Mouse (Mus musculus): ENCODE measurements around the gene Nsun2. TPM values are rescaled to one million over a fixed set of nuclear protein-coding genes. Genes with fewer than 3 reads are reported as not detected.

Nsun2 gene
- polyA plus RNA-seq, 2 experiments = 102 to 134 TPM

DNA sequence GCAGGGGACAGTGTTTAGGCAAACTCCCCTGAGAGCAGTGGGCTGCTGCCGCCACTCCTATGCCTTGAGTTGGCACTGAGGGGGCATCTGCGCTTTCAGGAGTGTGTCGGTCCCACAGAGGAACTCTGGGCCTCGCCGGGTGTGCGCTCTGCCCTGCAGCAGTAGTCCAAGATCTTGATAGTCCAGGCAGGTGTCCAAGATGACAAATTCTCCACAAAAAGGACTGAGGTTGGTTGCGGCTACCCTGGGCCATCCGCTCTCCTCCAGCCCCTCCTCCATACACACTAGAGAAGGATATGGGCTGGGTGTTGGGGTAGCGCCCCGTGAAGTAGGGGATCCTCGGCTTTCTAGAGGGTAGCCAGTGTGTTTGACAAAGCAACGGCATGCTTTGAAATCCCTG, 10.0 kb downstream of the Nsun2 start:
- H3K27ac ChIP-seq (replicated peaks; ENCODE audit: low read depth, low read length) = 0 out of 2 replicates have a peak overlapping the region, but pooled peaks have one; percentile 19
- H3K4me1 ChIP-seq (ENCODE audit: control insufficient read depth, insufficient read depth, low read length) = peaks cover 22% of the 10 kb centered on the region
- DNase-seq (ENCODE audit: low spot score) = no peak
- peak overlapping the region; percentile 35; the same call in 1 of the 2 replicates for H3K4me2 ChIP-seq (replicated peaks; ENCODE audit: low read depth, low read length, severe bottlenecking)
- no peaks in the 10 kb centered on the region for H3K36me3 ChIP-seq (ENCODE audit: control insufficient read depth, insufficient read depth, low read length)
- 44% methylated on average over 12 of the region's 12 CpGs for WGBS
- H3K9ac ChIP-seq (ENCODE audit: low read depth, low read length, severe bottlenecking) = 0 out of 2 replicates have a peak overlapping the region, but pooled peaks have one; percentile 12
- ATAC-seq (ENCODE audit: low FRiP score, low read depth) = no peak
- no peak overlapping the region; the same call in 1 of the 2 replicates for H3K4me3 ChIP-seq (replicated peaks; ENCODE audit: low read length)
- no peak for TF ChIP-seq POLR2A (IDR thresholded peaks at IDR 0.05; ENCODE audit: borderline replicate concordance, extremely low read depth, insufficient read depth, insufficient read length)
- no peaks in the 10 kb centered on the region for H3K27me3 ChIP-seq (ENCODE audit: control insufficient read depth, insufficient read depth, low read length)
- no peaks in the 10 kb centered on the region for H3K9me3 ChIP-seq (ENCODE audit: control insufficient read depth, low read length)

DNA sequence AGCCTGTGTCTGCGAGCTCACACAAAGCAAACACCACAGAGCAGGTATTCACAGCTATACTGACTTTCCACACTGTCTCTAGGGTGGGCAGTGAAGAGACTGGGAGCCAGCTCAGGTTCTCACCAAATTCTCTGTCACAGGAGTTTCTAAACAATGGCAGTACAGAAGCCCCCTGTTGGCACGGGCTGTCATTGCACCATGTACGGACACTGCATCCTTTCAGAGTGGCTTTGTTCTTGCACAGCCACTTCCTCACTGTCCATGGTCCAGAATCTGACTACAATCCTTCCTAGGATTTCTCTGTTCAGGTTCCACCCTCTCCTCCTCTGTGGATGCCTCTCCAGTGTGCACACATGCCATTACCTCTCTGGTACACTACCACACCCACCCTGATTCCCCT, 11.5 kb downstream of the Nsun2 start:
- TF ChIP-seq POLR2A (IDR thresholded peaks at IDR 0.05; ENCODE audit: borderline replicate concordance, extremely low read depth, insufficient read depth, insufficient read length) = no peak
- Histone ChIP-seq H3K4me1 (ENCODE audit: control insufficient read depth, insufficient read depth, low read length) (peaks cover 17% of the 10 kb centered on the region), H3K4me3 (replicated peaks; ENCODE audit: low read length) (no peak overlapping the region), H3K27ac (replicated peaks; ENCODE audit: low read depth, low read length) (no peak overlapping the region), H3K9me3 (ENCODE audit: control insufficient read depth, low read length) (no peaks in the 10 kb centered on the region), H3K9ac (ENCODE audit: low read depth, low read length, severe bottlenecking) (no peak overlapping the region), H3K36me3 (ENCODE audit: control insufficient read depth, insufficient read depth, low read length) (no peaks in the 10 kb centered on the region), H3K4me2 (replicated peaks; ENCODE audit: low read depth, low read length, severe bottlenecking) (no peak overlapping the region), H3K27me3 (ENCODE audit: control insufficient read depth, insufficient read depth, low read length) (no peaks in the 10 kb centered on the region)
- ATAC-seq (ENCODE audit: low FRiP score, low read depth) (no peak), DNase-seq (ENCODE audit: low spot score) (peak; percentile 38)
- WGBS = 25% methylated on average over 3 of the region's 3 CpGs

DNA sequence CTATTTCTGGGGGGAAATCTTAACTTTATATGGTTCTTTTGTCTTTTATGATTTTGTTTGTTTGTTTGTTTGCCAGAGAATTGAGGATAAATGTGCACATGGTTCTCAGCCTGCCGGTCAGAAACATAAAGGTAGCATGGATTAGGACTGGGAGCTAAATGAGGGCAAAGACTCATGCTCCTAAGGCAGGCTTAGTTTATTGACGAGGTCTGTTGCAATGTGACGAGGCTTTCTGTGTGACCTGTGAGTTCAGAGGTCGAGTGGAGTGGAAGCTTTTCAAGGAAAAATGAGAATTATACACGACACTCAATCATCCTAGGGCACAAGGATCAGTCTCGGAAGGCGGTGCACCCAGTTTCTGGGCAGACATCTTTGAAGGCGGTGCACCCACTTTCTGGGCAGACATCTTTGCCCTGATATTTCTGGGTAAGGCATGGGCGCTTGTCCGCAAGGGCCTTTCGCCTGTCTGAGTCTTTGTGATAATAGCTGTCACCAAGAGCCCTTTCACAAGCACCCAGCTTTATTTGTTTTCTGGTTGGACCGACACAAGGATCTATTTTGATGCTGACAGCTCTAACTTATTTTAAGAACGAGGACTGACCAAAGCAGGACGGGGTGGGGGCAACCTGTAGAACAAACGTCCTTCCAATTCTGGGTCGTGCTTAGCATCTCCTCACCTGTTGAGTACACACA, 14.1 kb downstream of the Nsun2 start:
- no peak for TF ChIP-seq POLR2A (IDR thresholded peaks at IDR 0.05; ENCODE audit: borderline replicate concordance, extremely low read depth, insufficient read depth, insufficient read length)
- Histone ChIP-seq H3K4me1 (ENCODE audit: control insufficient read depth, insufficient read depth, low read length) (peaks cover 13% of the 10 kb centered on the region), H3K4me2 (replicated peaks; ENCODE audit: low read depth, low read length, severe bottlenecking) (no peak overlapping the region), H3K27ac (replicated peaks; ENCODE audit: low read depth, low read length) (no peak overlapping the region), H3K9me3 (ENCODE audit: control insufficient read depth, low read length) (no peaks in the 10 kb centered on the region), H3K4me3 (replicated peaks; ENCODE audit: low read length) (no peak overlapping the region), H3K27me3 (ENCODE audit: control insufficient read depth, insufficient read depth, low read length) (no peaks in the 10 kb centered on the region), H3K9ac (ENCODE audit: low read depth, low read length, severe bottlenecking) (no peak overlapping the region), H3K36me3 (ENCODE audit: control insufficient read depth, insufficient read depth, low read length) (no peaks in the 10 kb centered on the region)
- no peak for DNase-seq (ENCODE audit: low spot score)
- no peak for ATAC-seq (ENCODE audit: low FRiP score, low read depth)
- WGBS = 70% methylated on average over 16 of the region's 16 CpGs

DNA sequence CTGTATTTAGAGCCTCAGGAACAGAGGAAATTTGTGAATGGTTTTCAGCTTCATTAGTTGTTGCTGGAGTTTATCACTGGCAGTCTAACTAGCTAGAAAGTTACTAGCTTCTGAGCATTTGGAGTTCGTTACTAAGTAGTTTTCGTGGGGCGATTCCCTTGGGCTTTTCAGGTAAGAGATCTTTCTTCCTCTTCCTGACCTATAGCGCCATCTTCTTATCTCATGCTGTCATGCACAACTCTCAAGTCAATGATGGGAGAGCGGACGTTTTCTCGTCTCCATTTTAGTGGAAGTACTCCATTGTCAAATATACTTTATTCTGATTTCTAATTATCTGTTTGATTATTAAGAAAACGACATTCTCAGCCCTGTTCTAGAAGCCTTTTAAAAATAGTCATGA, 16.4 kb downstream of the Nsun2 start:
- DNase-seq (ENCODE audit: low spot score) = no peak
- no peaks in the 10 kb centered on the region for H3K36me3 ChIP-seq (ENCODE audit: control insufficient read depth, insufficient read depth, low read length)
- H3K4me2 ChIP-seq (replicated peaks; ENCODE audit: low read depth, low read length, severe bottlenecking) = no peak overlapping the region
- no peak overlapping the region for H3K9ac ChIP-seq (ENCODE audit: low read depth, low read length, severe bottlenecking)
- no peak overlapping the region for H3K4me3 ChIP-seq (replicated peaks; ENCODE audit: low read length)
- 48% methylated on average over 8 of the region's 8 CpGs for WGBS
- H3K27me3 ChIP-seq (ENCODE audit: control insufficient read depth, insufficient read depth, low read length) = no peaks in the 10 kb centered on the region
- no peak for TF ChIP-seq POLR2A (IDR thresholded peaks at IDR 0.05; ENCODE audit: borderline replicate concordance, extremely low read depth, insufficient read depth, insufficient read length)
- H3K4me1 ChIP-seq (ENCODE audit: control insufficient read depth, insufficient read depth, low read length) = no peaks in the 10 kb centered on the region
- no peaks in the 10 kb centered on the region for H3K9me3 ChIP-seq (ENCODE audit: control insufficient read depth, low read length)
- H3K27ac ChIP-seq (replicated peaks; ENCODE audit: low read depth, low read length) = no peak overlapping the region
- no peak for ATAC-seq (ENCODE audit: low FRiP score, low read depth)

GRCm38 (mm10) chr13:69550831-69551230, 17.3 kb downstream of the Nsun2 start:
- no peak overlapping the region for H3K4me2 ChIP-seq (replicated peaks; ENCODE audit: low read depth, low read length, severe bottlenecking)
- H3K9ac ChIP-seq (ENCODE audit: low read depth, low read length, severe bottlenecking) = no peak overlapping the region
- no peak overlapping the region for H3K27ac ChIP-seq (replicated peaks; ENCODE audit: low read depth, low read length)
- DNase-seq (ENCODE audit: low spot score) = no peak
- no peaks in the 10 kb centered on the region for H3K4me1 ChIP-seq (ENCODE audit: control insufficient read depth, insufficient read depth, low read length)
- H3K36me3 ChIP-seq (ENCODE audit: control insufficient read depth, insufficient read depth, low read length) = no peaks in the 10 kb centered on the region
- H3K4me3 ChIP-seq (replicated peaks; ENCODE audit: low read length) = no peak overlapping the region
- H3K27me3 ChIP-seq (ENCODE audit: control insufficient read depth, insufficient read depth, low read length) = no peaks in the 10 kb centered on the region
- ATAC-seq (ENCODE audit: low FRiP score, low read depth) = no peak
- TF ChIP-seq POLR2A (IDR thresholded peaks at IDR 0.05; ENCODE audit: borderline replicate concordance, extremely low read depth, insufficient read depth, insufficient read length) = no peak
- 89% methylated on average over 2 of the region's 2 CpGs for WGBS
- no peaks in the 10 kb centered on the region for H3K9me3 ChIP-seq (ENCODE audit: control insufficient read depth, low read length)

Data from limb, embryonic 14.5 days (tissue).